Mouse (Mus musculus): Measurements from ENCODE around the gene Cyp8b1.

The Cyp8b1 gene

DNA sequence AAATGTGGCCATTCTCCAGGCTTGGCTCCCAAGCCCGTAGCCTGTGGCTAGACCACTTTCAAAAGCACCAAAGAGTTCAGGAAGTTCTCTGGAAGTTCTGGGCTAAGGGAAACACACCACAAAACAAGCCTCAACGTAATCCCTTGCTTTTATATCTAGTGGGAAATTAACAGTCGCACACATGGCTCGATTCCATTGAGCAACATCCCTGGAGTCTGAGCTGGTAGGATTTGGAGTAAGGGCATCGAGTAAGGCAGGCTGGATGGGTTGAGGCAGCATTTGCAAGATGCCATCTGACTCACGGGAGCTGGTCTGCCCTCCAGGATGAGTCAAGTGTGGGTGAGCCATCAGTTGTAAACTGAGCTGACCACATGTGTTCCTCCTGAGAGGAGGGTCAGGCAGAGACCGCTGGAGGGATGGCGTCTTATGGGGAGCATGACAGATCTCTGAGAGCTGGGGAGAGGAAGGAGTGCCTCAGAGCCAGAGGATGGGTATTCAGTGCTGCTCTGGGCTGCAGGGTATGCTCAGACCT, 1.8 kb downstream of the Cyp8b1 start:
- DNase-seq, result no peak

DNA sequence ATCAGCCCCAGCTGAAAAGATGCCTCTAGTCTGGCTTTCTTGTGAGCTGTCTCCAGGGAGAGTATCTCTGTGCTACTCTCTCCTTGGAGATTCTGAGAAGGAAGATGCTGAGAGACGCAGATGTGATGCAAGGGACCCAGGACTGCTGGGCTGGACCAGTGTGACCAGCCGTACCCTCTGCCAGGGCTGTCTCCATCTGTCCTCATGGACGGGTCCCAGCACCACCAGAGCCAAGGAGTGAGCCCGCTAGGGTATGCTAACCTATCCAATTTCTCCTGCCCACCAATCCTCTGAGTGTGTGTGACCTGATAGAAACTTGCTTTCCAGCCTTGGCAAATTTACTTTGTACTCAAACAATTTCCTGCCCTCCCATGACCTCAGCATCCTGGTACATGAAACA, 3.3 kb downstream of the Cyp8b1 start:
- no peak for DNase-seq

DNA sequence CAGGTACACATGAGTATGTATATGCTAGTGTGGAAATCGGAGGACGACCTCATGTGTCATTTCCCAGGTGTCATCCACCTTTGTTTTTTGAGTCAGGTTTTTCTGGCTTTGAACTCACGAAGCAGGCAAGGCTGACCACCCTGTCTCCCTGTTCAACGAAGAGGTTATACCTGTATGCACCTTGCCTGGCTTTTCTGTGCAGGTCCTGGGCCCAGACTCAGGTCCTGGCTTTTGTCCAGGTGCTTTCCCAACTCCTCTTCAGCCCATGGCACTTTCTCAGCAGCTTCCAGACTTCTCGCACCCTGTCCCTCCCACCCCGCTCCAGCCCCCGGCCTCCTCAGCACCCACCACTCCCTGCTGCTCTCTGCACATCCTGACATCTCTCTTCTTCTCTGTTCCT, 4.9 kb downstream of the Cyp8b1 start:
- no peak for DNase-seq

DNA sequence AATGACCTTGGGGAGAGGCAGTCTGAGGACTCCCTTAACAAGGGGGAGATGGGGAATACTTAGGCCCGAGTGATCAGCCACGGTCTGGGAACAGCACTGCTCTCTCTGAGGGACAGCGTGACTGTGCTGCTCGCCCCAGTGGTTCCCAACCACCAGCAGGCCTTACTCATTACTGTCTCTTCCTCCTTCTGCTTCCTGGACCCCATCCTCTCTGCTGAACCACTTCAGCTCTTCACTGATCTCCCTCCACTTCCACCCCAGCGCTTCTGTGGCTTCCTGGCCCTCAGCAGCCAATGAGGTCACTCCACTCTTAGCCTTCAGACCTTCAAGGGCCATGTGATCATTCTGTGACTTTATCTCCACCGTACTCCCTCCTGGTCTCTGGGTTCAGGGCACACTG, 6.5 kb downstream of the Cyp8b1 start:
- no peak for DNase-seq

DNA sequence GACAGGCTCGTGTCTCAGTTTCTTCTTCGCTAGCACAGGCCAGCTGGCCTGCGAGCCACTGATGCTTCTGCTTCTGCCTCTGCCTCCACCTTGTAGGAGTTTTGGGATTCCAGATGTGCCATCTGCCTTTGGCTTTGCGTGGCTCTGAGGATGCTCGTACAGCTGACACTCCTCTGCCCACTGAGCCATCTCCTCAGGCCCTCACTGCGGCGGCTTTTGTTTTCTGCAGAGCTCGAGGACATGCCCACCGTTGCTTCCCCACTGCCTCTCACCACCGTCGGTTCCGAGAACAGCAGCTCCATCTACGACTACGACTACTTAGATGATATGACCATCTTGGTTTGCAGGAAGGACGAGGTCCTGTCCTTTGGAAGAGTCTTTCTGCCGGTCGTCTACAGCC, 7.8 kb downstream of the Cyp8b1 start:
- DNase-seq, result no peak

DNA sequence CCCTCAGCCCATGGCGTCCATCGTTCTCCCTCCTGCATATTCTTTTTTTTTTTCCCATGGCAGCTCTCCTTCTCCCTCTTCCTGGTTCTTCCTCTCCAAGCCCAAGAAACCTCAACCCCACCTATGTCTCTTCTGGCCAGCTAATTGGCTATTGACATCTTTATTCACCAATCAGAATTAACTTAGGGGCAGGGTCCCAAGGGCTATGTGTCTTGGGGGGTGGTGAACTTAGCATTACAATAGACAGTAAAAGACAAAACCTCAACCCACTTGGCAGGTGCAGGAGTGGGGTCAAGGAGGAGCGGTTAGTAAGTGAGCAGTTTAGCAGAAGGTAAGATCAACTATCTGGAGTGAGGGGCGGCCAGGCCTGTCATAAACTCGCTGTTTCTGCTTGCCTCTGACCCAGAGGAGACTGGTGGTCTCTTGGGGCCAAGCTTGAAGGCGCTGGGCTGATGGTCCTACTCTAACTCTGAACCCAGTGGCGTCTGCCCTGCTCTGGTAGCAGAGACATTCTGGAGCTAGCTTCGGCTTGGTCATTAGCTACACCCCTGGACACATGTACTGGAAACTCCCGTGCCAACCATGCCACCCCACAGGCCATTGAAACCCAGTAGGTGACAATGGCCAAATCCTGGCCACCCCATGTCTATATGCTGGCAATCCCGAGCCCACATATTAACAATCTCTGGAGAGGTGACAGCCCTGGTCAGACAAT, 8.6 kb downstream of the Cyp8b1 start:
- no peak for DNase-seq

DNA sequence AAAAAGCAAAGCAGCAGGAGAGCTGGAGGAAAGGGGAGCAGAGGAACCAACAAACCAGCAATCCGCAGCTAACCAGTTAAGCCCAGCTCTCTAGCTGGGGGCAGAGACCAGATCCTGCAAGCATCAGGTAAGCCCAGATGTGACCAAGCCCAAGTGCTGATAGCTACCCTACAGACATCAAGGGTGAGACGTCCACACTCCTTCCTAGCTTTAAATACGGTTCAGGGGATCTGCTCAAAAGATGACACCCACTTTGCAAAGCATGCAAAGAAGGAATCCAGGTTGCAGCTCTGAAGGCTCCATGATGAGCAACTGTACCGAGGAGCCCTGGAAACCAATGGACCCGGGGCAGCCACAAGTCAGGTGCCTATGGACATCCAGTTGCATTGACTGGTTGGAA, 9.6 kb downstream of the Cyp8b1 start:
- no peak for DNase-seq

DNA sequence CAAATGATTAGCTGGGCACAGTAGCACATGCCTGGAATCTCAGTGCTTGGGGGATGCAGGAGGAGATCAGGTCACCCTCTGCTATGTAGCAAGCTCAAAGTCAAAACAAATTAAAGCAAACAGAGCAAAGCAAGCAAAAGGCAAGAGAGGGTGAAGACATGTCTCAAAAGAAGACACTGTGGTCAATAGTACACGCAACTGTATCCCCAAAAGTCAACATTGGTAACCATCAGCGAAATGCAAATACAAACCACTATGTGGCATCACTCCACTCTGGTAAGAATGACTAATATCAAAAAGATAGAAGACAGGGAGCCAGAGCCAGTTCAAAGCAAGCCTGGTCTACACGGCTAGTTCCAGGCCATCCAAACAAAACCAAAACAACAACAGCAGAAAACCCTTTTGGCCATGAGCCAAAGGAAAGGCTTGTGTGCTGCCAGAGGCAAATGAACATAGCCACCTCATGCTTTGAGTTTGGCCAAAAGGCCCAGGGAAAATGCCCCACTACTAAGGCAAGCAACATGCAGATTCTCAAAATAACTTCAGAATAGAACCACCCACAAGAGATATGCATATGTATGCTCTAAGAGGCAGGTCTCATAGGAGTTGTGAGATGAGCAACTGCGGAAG, 10.4 kb downstream of the Cyp8b1 start:
- DNase-seq, result peak; percentile 19

DNA sequence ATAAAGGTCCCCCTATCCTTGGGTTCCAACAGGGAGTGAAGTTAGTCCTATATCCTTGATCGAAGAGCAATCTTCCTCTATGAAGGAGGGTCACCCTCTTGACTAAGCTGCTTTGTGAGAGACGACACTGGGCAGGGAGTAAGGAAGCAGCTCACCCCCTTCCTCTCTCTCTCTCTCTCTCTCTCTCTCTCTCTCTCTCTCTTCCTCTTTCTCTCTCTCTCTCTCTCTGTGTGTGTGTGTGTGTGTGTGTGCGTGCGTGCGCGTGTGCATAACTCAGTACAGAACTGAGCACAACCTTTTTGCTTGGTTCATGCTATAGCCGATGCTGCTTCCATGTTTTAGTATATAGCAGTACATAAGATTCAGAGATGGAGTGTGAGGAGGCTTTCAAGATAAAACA, 11.2 kb downstream of the Cyp8b1 start:
- DNase-seq, result no peak

DNA sequence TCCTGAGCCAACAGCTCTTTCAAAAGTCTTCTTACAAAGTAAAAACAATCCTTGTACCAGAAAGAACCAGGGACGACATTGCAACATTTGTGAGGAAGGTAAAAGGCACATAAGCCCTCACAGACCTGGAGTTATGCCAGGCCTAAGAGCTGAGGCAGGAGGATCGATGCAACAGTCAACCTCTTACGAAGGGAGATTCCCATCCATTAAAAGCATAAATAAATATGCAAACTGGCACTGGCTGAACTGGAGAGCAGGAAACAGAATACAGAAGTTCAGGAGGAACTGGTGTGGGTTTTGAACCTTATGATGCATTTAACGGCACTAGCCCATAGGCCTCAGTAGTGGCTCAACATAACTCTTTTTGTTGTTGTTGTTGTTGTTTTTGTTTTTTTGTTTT, 11.8 kb downstream of the Cyp8b1 start:
- DNase-seq, result no peak

DNA sequence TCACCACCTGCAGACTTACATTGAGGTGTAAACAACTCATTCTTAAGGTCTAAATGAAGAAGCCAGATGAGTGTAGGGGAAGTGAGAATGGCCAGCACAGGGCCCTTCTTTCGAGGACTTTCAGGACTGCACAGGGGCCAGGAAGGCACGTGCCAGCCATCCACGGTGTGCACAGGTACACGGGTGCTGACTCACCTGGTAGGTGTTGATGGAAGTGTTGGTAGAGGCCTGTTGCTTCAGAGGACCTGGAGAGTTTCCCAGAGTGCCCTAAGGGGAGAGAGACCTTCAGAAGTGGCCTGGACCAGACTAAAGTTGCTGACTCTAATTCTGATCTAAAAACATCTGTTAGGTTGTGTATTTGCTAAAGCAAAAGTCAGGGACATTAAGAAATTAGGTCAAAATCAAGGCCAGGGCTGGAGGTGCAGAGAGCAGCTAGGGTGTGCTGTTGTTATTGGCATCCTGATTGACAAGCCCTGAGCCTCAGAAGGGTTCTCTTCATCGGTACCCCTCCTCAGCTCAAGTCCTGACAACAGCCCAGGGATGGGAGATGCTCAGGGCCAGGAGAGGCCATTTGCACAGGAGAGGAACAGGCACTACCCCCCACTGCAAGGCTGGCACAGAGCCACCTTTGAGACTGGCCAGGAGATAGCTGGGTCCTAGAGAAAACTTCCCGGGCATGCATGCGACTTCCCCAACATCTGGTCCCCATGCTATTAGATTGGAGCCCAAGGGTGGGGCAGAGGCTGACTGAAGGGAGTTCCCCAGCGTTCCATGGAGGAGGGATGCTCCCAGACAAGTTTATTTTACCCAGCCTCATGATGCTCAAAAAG, 12.4 kb downstream of the Cyp8b1 start:
- DNase-seq, result no peak

DNA sequence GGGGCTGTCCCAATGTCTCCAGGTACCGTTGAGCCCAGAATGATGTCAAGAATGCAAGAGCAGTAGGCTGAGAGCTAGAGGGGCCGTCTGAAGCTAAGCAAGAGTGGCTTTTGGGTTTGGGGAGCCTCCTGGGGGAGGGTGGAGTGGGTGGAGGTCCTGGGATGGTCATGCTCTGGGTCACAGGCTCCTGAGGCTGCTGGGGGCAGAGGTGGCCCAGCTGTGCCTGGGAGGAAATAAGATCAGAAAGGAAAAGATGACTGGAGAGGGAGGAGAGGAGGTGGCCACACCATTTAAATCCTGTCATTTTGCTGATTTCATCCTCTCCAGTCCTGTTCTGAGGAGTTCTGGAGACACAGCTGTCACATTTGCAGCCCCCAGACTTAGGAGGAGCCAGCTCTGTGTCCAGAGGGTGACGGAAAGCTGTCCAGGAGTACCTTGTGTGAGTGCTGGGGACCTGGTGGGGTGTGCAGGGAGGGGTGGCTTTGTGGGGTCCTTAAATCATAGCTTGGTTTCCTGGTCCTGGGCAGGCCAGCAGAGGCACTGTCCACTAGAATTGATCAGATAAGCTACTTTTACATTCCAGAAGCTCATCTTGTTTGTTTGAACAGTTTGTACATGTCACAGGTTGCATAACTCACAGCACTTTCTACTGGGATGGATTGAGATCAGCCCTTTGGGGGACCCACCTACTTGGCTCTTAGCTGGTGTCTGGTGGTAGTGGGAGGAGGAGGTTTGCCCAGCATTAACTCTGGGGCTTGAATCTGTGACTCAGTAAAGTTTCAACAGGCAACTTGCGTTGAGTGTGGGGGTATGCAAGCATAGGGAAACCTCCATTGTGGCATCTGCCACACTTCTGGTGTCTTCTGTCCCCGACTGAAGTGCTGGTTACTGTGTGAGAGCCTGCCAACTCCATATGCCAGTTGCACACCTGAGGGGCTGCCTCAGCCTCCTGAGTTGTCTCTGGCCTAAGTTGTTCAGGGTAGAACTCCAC, 14.1 kb downstream of the Cyp8b1 start:
- no peak for DNase-seq

DNA sequence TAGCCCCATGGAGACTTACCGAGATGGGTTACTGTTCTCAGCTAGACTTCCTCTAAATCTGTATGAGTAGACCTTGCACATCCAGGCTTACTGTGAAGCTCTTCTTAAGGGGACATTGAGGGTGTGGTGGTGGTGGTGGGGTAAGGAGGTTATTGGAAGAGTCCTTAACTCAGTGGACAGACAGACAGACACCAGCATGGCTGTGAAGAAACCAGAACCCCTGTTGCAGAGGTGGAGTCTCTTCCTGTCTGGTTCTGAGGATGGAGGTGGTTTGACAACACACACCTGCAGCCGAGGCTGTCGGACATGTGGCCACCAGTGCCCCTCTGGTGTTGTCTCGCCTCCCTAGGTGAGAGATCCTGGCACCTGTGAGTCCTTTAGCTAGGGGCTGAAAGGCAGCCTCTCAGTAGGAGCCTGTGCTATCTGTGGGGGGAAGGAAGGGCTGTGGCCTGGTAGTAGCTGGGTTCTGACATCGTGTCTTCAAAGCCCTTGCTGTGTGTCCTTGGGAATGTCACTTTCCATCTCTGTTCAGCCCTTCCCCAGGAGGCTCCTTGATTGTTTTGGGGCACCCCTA, 15.7 kb downstream of the Cyp8b1 start:
- DNase-seq, result no peak

DNA sequence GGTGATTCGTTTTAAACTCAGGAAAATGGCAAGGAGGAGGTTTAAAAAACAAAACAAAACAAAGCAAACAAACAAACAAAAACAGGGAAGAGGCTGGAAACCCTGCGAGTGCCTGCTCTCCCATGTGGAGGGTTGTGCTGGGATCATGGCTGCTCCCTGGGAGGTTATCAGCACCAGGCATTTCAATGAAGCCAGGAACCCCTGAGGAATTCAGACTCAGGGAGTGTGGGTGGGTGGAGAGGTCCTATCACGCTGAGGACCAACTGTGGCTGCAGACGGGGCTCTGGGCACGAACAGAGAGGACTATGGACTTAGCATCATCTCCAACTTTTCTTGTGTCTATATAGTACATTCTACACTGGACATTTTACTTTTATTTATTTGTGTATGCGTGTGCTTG, 16.8 kb downstream of the Cyp8b1 start:
- no peak for DNase-seq

DNA sequence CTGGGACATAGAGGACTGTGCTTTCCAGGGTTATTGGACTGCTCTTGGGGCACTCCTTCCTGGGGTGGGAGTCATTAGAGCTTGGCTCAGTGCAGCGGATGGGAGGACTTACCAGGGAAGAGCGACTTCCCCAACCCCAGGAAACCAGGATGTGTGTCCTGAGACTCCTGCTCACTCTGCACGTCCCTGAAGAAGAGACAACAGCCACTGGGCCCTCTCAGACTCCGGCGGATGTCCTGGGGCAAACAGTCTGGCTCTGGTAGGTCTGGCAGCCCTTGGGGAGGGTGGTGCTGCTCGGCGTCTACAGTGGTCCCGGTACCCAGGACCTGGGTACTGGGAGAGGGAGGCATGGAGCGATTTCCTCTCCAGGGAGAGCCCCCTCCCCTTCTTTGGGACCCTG, 17.9 kb downstream of the Cyp8b1 start, which contains the start of gene Ackr2:
Ackr2 (plus strand) TSS at position 111 of the 400 bp plus-strand sequence.
- no peak for DNase-seq

DNA sequence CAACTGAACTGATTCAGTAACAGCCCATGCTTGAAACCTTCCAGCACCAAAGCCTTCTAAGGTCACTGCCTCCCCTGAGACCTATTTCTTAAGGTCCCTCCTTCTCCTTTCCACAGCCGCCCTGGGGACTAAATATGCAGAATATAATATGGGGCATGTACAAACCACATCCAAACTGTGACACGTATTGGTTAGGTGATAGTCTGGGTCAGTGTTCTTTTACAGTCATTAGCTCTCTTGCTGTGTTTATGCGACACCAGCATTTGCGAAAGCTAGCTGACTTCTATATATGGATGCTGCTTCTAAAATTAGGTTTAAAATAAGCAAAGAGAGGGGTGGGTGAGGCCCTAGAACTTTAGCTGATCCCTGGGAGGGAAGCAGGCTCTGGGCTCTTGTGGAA, 19.3 kb downstream of the Cyp8b1 start:
- DNase-seq, result no peak

DNA sequence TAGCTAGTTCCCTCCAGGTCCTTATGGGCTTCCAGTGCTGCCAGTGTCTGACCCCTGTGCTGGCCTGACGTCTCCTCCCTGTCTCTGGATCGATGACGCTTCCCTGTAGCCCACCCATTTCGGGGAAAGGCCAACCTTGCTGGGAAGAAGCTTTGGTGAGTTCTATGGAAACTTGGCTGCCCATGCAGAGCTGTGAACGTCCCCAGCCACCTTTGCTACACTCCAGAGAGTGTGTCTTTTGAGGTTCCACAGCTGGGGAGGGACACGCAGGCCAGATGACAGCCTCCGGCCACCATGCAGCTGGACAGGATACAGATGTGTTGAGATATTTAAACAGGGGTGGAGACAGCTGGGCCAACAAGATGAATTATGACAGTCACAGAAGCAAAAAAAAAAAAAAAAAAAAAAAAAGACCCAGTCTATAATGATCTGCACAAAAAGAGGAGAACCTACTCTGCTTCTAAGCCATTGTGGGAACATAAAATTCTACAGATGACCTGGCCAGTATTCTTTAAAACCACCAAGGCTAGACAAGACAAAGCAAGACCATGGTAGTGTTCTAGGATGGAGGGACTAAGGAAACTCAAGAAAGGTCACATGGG, 20.6 kb downstream of the Cyp8b1 start:
- no peak for DNase-seq

DNA sequence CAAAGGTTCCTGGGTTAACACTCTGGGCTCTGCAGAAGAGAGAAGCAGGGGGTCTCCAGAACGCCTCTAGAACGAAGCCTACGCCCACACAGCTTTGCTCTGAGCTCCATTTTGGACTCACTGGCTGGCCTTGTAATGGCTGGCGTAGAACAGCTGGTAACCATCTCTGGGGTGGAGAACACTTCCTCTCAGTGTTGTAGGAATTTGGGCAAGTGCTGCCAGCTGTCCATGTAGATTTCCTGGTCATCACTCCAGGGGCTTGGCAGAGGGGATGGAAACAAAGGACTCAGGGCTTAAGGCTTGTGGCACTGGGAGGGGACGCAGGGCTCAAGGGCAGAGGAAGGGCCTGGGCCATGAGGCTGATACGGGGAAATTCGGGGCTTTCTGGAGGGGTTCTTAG, 21.7 kb downstream of the Cyp8b1 start:
- DNase-seq, result no peak

DNA sequence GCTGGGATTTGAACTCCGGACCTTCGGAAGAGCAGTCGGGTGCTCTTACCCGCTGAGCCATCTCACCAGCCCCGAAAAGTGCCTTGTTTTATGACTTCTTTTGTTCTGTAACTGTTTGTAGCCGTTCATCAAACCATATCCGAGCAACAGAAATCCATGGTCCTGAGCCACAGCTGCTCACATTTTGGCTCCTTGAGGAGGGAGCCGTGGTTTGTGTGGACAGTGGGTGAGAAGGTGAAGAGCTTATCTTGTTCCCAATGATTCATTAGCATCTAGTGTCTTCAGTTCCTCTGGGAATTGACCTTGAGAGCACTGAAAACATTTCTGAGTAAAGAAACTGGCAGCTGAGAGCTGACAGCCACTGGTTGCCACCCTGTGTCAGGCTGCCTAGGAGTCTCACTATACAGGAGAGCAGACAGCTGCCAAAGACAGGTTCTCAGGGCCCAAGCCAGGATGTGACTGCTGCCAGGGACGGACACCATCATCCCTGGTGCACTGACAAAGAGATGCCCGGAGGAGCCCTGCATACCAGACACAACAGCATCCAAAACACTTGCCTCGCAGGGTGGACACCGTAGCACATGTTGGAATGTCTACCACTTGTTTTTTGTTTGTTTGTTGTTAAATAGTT, 23.9 kb downstream of the Cyp8b1 start:
- DNase-seq, result no peak

DNA sequence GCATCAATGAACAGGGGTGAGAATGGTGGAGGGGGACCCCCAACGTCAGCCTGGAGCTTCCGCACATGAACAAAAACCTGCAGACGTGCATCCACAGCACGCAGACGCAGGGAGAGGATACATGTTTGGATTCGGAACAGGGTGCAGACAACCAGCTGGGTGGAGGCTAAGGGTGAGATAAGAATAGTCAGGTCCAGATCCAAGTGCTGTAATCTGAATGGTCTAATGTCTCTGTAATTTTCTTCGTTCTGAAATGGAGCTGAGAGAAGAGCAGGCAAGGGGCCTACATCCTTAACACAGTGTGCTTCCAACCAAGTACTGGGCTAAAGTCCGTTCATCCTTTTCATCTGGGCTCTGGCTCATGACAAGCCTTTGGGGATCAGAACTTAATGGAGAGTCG, 24.8 kb downstream of the Cyp8b1 start:
- DNase-seq, result no peak

DNA sequence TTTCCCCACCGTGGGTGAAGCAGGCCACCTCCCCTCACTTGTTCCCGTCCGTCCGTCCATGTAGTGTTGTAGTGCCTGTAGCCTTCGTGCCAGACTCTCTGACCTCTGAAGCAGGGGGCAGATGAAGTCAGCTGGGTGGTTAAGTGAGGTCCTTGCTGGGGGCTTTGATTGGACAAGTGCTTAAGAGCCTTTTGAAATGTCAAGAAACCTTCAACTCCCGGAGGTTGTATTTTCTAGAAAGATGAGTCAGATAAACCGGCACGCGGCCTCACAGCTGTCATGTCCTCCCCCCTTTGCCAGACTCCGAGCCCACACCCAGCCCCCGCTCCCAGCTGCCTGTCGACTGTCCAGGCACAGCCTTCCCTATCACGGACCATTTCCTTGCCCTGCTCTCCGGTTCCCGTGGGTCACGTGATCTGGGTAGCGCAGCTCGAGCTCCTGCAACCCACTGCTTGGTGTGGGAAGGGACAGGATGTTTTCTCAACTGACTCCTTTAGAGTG, 25.6 kb downstream of the Cyp8b1 start:
- no peak for DNase-seq
